Mouse (Mus musculus) liver, embryonic 14.5 days (tissue): Measurements from ENCODE around the gene Gstm7. TPM values are rescaled to one million over a fixed set of nuclear protein-coding genes. Genes with fewer than 3 reads are reported as not detected.
"Not testable (repeated sequence)": the region's sequence is repeated elsewhere in the genome, so short reads cannot be mapped to it uniquely, and the experiment has no call there.

Experiments
- ATAC-seq: fragments of 200-750 bp; cut with Nextera tagmentation; 2 replicates; pipeline ENCODE4 v1.8.0; 2017; ENCODE audit warnings: moderate number of reproducible peaks, mild to moderate bottlenecking, moderate library complexity; ENCODE audit not compliant: insufficient read depth
- DNase-seq, 3 experiments: peaks; one replicate each; pipeline ENCODE4 v3.0.0-alpha.2; 2012 to 2013; ENCODE audit warnings: low read depth in 3 of 3, low spot score in 3 of 3
- H3K27ac ChIP-seq: fragments of 300-500 bp; sonication (generic); 2 replicates; pipeline ENCODE4 v1.5.1; 2014; ENCODE audit warnings: moderate library complexity, mild to moderate bottlenecking, control low read depth, inconsistent platforms
- H3K27me3 ChIP-seq: fragments of 300-500 bp; sonication (generic); 2 replicates; pipeline ENCODE4 v1.6.1; 2014; ENCODE audit warnings: mild to moderate bottlenecking, low read length, moderate library complexity; ENCODE audit not compliant: control insufficient read depth, insufficient read depth
- H3K36me3 ChIP-seq: fragments of 300-500 bp; sonication (generic); replicated peaks from 2 replicates; pipeline ENCODE4 v1.6.1; 2014; ENCODE audit warnings: low read depth; ENCODE audit not compliant: control insufficient read depth, insufficient read depth
- H3K4me1 ChIP-seq, 2 experiments: fragments of 200-500 bp in 1 of 2; fragments of 300-500 bp in 1 of 2; sonication (generic) in 1 of 2; replicated peaks; 2 replicates each; pipeline ENCODE4 v1.6.1; 2012 to 2014; ENCODE audit warnings: antibody characterized with exemption in 1 of 2, inconsistent platforms in 1 of 2, low read length in 1 of 2; ENCODE audit not compliant: control insufficient read depth in 2 of 2, insufficient read depth in 2 of 2
- H3K4me2 ChIP-seq: fragments of 300-500 bp; sonication (generic); 2 replicates; pipeline ENCODE4 v1.6.1; 2014; ENCODE audit warnings: low read depth, mild to moderate bottlenecking, control low read depth, moderate library complexity
- H3K4me3 ChIP-seq, 2 experiments: fragments of 200-500 bp in 1 of 2; fragments of 300-500 bp in 1 of 2; sonication (generic) in 1 of 2; 2 replicates each; pipeline ENCODE4 v1.5.1; 2012 to 2014; ENCODE audit warnings: low read depth in 2 of 2, low read length in 2 of 2, mild to moderate bottlenecking in 2 of 2, control low read depth in 1 of 2, inconsistent platforms in 1 of 2, moderate library complexity in 1 of 2; ENCODE audit not compliant: insufficient read depth in 1 of 2
- H3K9ac ChIP-seq: fragments of 300-500 bp; sonication (generic); replicated peaks from 2 replicates; pipeline ENCODE4 v1.6.1; 2014; ENCODE audit warnings: mild to moderate bottlenecking, control low read depth, moderate library complexity
- H3K9me3 ChIP-seq: fragments of 300-500 bp; sonication (generic); 2 replicates; pipeline ENCODE4 v1.6.1; 2016; ENCODE audit warnings: low read length, mixed read lengths; ENCODE audit not compliant: control insufficient read depth
- CTCF ChIP-seq: IDR thresholded peaks from 2 replicates; pipeline ENCODE4 v1.5.1; 2016; ENCODE audit warnings: antibody characterized with exemption, low read depth, control low read depth
- EP300 ChIP-seq: IDR thresholded peaks from 2 replicates; pipeline ENCODE4 v1.6.1; 2016; ENCODE audit warnings: antibody characterized with exemption, low read depth
- WGBS: fragments of 180-500 bp; shearing (Covaris S2); extraction: QIAGEN DNeasy Blood & Tissue Kit; methylation state at CpG from one replicate; pipeline ENCODE4 v1.1.7; 2014; ENCODE audit not compliant: insufficient replicate concordance; 5-methylcytosine and 5-hydroxymethylcytosine counted together
- polyA plus RNA-seq, 2 experiments: library from polyadenylated mRNA; depleted of rRNA in 1 of 2; stranded (reverse) in 1 of 2; unstranded in 1 of 2; fragments of >200 nt; fragmentation: Nextera tagmentation in 1 of 2; extraction: Ambion mirVana in 1 of 2; gene quantifications; 2 replicates each; pipeline versions ENCODE4 v1.2.1 to v1.2.3; 2012 to 2014

Gstm7 gene
- polyA plus RNA-seq, 2 experiments: 15.3 to 16.1 TPM

GRCm38 (mm10) chr3:107953906-107954305 lies 22.3 kb upstream of the Gstm7 start:
- no peak for TF ChIP-seq CTCF
- ATAC-seq (no peak), DNase-seq (no peak)
- no peak overlapping the region for H3K27ac ChIP-seq
- no peaks in the 10 kb centered on the region for H3K36me3 ChIP-seq
- no peaks in the 10 kb centered on the region for H3K9me3 ChIP-seq
- no peak overlapping the region for H3K4me3 ChIP-seq
- H3K9ac ChIP-seq: no peak overlapping the region
- H3K4me1 ChIP-seq: no peaks in the 10 kb centered on the region
- 61% methylated on average over 5 of the region's 5 CpGs for WGBS
- no peaks in the 10 kb centered on the region for H3K27me3 ChIP-seq
- H3K4me2 ChIP-seq: no peak overlapping the region

- H3K27me3 ChIP-seq: no peaks in the 10 kb centered on the region
- H3K36me3 ChIP-seq: no peaks in the 10 kb centered on the region
- H3K27ac ChIP-seq: no peak overlapping the region
- H3K4me3 ChIP-seq: no peak overlapping the region
- no peaks in the 10 kb centered on the region for H3K9me3 ChIP-seq
- DNase-seq (no peak), ATAC-seq (no peak)
- H3K4me2 ChIP-seq: no peak overlapping the region
- 11% methylated on average over 6 of the region's 6 CpGs for WGBS
- H3K4me1 ChIP-seq: no peaks in the 10 kb centered on the region
- TF ChIP-seq CTCF (peak; percentile 90), EP300 (no peak)
- no peak overlapping the region for H3K9ac ChIP-seq
Observed at GRCm38 (mm10) chr3:107953328-107953755, 21.7 kb upstream of the Gstm7 start.

- no peaks in the 10 kb centered on the region for H3K4me1 ChIP-seq
- no peak overlapping the region for H3K27ac ChIP-seq
- TF ChIP-seq EP300 (no peak), CTCF (no peak)
- no peaks in the 10 kb centered on the region for H3K9me3 ChIP-seq
- H3K4me2 ChIP-seq: no peak overlapping the region
- no peaks in the 10 kb centered on the region for H3K27me3 ChIP-seq
- no peak for ATAC-seq
- DNase-seq: no peak
- H3K9ac ChIP-seq: no peak overlapping the region
- H3K4me3 ChIP-seq: no peak overlapping the region
- no peaks in the 10 kb centered on the region for H3K36me3 ChIP-seq
- WGBS: 64% methylated on average over 11 of the region's 11 CpGs
Observed at GRCm38 (mm10) chr3:107950531-107950930, 18.9 kb upstream of the Gstm7 start.

GRCm38 (mm10) chr3:107949461-107949860 lies 17.8 kb upstream of the Gstm7 start:
- H3K27ac ChIP-seq, H3K9me3 ChIP-seq, DNase-seq, H3K9ac ChIP-seq, H3K4me2 ChIP-seq, H3K4me1 ChIP-seq, H3K4me3 ChIP-seq, H3K36me3 ChIP-seq, H3K27me3 ChIP-seq, ATAC-seq: not testable (repeated sequence)
- 70% methylated on average over 1 of the region's 1 CpGs for WGBS

- no peaks in the 10 kb centered on the region for H3K4me1 ChIP-seq
- no peaks in the 10 kb centered on the region for H3K36me3 ChIP-seq
- no peak overlapping the region for H3K27ac ChIP-seq
- TF ChIP-seq CTCF (peak; percentile 56; the same call in 1 of the 2 replicates), EP300 (no peak)
- no peaks in the 10 kb centered on the region for H3K9me3 ChIP-seq
- whole genome bisulfite sequencing: 34% methylated on average over 4 of the region's 4 CpGs
- no peak overlapping the region for H3K4me3 ChIP-seq
- DNase-seq: no peak
- no peak for ATAC-seq
- no peak overlapping the region for H3K9ac ChIP-seq
- H3K4me2 ChIP-seq: no peak overlapping the region
- H3K27me3 ChIP-seq: no peaks in the 10 kb centered on the region
Observed at GRCm38 (mm10) chr3:107945729-107946128, 14.1 kb upstream of the Gstm7 start.
